Mouse (Mus musculus) cerebellum, adult 11 months (tissue): ENCODE measurements around the gene Ccdc6.

Experiments used
- DNase-seq: peaks from one replicate; pipeline ENCODE4 v3.0.0; 2022

Gene Ccdc6

DNA sequence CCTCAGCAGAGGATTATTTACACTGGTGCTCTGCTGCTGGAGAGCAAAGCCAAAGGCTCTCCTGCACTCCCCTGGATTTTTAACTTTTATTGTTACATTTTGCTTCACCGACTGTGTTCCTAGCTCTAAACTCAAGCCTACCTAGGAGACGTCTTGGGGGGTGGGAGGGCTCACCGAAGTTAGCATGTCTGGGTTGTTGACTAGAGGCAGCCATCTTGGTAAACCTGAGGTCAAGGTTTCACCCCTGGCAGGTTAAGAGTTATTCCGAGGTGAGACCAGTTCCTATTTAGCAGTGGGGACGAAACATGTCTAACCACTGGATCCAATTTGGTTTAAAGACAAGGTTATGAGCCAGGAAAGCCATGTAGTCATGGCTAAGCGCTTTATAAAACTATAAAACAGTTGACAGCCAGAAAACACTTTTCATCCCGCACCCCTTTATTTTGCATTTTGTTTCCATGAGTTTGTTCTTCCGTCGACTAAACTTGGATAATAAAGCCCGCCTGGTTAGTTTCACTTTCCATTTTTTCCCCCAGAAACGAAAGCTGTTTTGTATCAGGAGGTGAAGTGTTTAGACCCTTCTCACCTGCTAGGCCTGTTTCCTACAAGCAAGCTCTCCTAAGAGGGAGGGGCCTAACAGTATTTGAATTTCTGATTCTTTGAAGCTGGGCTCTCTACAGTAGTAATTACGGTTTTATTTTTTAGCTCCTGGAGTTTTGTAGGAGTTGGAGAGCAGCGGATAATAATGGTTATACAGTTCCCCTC, 1.2 kb upstream of the Ccdc6 start:
- DNase-seq, result no peak

GRCm38 (mm10) chr10:70097291-70097901, 475 bp downstream of the Ccdc6 start:
- DNase-seq, result peak; percentile 37

DNA sequence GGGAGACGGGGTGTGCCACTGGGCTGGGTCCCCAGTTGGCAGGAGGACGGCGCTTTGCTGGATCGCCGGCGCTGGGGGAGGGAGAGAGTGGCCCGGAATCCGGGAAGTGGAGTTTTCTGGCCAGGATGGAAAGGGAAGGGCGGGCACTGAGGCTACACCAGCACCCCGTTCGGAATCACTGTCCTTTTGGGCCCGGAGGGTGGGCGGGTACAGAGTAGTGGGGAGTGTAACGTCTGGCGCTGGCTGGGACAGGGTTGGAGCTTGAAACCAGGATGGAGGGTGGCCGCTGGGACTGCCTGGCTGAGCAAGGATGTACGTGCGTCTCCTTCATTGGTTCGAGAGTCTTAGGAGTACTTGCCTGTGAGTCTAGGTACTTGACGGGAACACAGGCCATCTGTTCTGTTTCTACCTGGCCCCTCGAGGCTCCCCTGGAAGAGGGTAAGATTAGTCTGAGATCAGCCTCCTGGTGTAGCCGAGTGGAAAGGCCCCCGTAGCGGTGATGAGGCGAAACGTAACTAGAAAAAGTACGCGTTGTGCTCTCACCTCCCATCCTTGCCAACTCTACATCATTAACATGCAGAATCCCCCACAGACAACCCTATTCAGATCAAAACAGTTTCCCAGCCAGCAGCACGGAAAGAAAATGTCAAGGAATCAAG, 1.1 kb downstream of the Ccdc6 start:
- peak; percentile 45 for DNase-seq

- DNase-seq, result no peak
Measured at GRCm38 (mm10) chr10:70098626-70099025, 1.7 kb downstream of the Ccdc6 start.

DNA sequence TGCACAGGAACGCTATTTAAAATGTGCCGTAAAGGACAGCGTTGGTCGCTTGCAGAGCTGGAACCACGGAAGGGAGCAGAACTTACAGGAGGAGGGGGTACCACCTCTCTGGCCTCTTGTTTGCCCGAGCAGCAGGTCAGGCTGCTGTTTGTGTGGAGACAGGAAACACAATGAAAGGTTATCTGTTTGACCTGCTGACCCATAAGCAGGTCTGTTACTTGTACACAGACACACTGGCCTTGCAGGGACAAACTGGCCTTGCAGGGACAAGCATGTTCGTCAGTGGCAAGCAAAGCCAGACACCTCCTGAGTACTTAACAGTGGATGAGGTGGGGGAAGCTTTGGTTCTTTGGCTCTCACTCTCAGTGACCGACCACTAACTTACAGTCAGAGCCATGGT, 2.1 kb downstream of the Ccdc6 start:
- no peak for DNase-seq

- no peak for DNase-seq
Measured at GRCm38 (mm10) chr10:70102086-70102485, 5.2 kb downstream of the Ccdc6 start.

DNA sequence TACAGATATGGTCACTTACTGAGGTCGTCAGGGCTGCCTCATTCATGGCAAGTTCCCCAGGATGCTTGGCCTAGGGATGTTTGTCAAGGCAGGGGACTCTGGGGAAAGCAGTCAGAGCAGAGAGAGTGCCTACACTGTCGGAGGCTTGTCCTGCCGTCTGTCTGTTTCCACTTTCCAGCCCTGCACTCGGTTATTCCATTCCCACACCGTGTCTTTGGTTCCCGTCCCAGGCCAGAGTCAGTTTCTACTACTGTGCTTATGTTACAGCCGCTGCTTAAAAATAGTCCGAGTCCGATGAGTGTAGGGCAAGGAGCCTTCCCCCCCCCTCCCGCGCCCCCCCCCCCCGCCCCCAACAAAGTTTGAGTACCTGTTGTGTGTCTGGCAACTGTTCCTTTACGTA, 11.1 kb downstream of the Ccdc6 start:
- DNase-seq, result no peak

- no peak for DNase-seq
Measured at GRCm38 (mm10) chr10:70109974-70110373, 13.1 kb downstream of the Ccdc6 start.

DNA sequence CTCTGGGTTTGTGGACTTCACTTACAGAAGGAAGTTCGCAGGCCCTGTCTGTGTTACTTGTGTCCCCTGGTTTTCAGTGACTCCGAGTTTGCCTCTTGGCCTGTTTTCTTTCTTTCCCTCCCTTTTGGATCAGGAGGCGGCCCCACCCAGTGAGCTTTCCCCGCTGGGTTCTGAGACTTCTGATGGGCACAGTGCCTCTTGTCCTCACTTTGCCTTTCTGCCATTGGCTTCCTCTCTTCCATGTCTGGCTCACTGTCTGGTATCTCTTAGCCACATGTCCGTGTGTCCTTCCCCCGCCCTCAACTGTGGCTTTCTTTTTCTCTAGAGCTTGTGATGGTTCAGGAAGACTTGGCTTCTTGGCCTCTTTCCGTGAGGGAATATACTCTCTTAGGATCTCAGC, 13.9 kb downstream of the Ccdc6 start:
- no peak for DNase-seq

DNA sequence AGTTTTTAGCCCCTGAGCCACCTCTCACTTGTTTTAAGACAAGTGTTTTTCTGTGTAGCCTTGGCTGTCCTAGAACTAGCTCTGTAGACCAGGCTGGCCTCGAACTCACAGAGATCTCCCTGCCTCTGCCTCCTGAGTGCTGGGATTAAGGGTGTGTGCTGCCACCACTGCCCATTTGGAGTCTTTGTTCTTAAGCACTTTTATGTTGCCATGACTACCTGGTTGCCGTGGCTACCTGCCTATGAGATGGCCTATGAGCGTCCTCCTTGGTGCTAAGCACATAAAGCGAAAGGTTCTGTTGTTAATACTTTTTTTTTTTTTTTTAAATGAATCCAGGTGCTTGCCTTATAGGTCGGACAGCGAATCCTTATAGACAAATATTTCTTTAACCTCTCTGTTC, 14.7 kb downstream of the Ccdc6 start:
- DNase-seq, result no peak

GRCm38 (mm10) chr10:70114048-70114635, 17.2 kb downstream of the Ccdc6 start:
- DNase-seq, result no peak

DNA sequence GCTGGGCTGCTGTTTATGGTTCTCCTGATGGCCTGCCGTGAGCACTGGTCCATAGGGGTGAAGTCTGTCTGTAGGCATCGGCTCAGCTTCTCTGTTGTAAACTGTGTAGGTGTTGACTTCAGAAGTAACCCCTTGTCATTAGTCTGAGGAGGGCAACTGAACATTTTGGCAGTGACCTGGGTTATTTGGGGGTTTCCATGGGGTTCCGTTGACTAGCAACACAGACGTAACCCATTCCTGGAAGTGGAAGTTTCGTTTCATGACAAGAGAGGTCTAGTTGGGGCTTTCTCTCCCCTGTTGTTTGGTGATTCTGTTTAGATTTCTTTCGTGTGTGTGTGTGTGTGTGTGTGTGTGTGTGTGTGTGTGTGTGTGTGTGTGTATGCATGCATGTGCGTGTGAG, 19.5 kb downstream of the Ccdc6 start:
- DNase-seq, result no peak

DNA sequence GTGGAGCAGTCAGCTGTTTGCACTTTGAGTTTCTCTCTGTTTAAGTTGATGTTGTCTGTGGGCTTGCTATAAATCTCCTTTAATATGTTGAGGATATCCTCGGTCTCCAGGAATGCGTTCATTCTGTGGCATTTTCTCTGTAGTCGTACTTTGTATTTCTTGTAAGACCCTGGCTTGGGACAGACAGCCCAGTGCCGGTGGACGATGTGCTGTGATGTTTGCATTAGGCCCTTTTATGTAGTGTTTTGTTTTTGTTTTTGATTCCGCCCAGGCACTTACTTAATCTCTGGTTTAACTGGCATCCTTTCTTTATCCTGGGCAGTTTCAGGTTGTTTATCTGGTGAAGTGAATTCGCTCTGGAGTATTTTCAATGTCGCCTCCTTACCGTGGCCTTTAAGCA, 22.5 kb downstream of the Ccdc6 start:
- DNase-seq, result no peak

DNA sequence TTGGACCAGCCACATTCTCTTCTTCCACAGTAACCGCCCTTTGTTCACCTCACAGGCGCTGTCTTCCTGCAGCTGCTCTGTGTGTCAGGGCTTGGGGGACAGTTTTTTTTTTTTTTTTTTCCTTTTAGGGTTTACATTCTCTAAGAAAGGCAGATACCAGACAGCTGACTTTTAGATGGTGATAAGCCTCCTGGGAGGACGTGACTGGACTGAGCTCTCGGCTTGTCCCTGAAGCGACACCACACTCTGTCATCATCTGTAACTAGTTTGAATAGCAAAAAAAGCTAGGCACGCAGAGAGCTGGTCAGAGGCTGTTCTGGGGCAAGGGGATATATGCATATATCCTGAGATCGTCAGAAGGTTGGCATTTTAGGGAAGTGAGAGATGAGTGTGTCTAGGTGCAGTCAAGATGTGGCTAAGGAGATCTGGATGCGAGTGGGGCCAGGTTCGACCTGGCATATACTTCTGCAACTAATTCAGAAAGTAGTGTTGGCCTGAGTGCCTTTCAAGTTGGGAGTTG, 23.0 kb downstream of the Ccdc6 start:
- DNase-seq, result no peak

GRCm38 (mm10) chr10:70120671-70121405, 23.9 kb downstream of the Ccdc6 start:
- DNase-seq, result peak; percentile 24

DNA sequence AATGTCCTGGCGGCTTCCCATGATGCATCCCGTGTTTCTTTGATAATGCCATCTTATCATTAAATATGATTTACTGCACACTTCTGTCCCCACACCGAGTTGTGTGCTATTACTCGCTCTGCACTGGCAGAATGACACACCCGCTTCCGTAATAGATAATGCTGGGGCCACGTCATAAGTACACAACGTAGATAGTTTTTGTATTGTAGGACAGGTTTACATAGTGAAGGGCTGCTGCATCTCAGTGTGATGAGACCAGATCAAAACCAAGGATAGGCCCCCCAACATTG, 24.4 kb downstream of the Ccdc6 start:
- no peak for DNase-seq

- DNase-seq, result no peak
Measured at GRCm38 (mm10) chr10:70123454-70123853, 26.5 kb downstream of the Ccdc6 start.

DNA sequence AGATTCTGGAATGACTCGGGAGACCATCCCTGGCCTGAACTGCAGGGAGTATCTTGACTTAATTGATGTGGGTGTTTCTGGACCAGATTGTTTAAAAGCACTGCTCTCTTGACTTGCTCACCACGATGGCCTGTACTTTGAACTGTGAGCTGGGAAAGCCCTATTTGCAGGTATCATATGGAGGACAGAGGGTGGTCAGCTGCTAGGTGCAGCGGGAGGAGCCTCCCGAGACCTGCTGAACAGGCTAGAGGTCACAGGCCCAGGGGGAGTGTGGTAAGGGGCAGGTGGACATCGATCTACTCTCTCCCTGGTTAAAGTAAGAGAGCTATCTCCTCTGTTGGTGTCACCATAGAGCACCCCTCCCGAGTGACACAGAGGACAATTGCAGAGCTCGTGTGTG, 28.6 kb downstream of the Ccdc6 start:
- no peak for DNase-seq

DNA sequence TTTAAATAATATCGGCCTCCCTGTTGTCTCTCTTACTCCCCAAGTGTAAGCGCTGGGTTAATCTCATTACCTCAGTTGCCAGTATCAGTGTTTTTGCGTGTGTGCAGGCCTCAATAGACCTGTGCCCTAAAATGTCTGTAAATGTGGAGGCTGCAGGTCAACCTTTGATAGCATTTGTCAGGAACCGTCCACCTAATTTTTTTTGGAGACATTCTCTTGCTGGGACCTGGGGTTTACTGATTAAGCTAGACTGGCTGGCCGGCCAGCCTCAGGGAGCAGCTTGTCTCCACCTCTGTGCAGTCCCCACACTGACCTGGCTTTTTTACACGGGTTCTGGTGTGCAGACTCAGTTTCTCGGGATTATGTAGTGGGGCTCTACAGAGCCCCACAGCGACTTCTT, 30.4 kb downstream of the Ccdc6 start:
- no peak for DNase-seq

GRCm38 (mm10) chr10:70128408-70128807, 31.5 kb downstream of the Ccdc6 start:
- DNase-seq, result no peak

- no peak for DNase-seq
Measured at GRCm38 (mm10) chr10:70132087-70132560, 35.2 kb downstream of the Ccdc6 start.

DNA sequence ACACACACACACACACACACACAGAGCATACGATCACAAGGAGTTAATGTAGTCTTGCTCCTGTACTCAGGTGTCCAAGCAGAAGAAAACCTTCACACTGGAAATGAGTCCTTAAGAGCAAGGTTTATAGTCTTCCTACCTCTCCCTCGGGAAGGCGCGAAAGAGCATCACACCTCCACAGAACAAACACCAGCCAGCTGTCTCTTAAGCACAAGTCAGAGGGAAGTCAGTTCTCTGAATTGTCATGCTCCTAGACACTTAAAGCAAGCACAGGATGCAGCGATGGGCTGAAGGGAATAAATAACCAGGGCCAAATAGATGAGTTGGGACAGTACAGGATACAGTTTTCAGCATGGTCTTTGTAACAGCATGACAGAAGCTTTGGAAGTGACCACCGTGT, 35.8 kb downstream of the Ccdc6 start:
- DNase-seq, result no peak

DNA sequence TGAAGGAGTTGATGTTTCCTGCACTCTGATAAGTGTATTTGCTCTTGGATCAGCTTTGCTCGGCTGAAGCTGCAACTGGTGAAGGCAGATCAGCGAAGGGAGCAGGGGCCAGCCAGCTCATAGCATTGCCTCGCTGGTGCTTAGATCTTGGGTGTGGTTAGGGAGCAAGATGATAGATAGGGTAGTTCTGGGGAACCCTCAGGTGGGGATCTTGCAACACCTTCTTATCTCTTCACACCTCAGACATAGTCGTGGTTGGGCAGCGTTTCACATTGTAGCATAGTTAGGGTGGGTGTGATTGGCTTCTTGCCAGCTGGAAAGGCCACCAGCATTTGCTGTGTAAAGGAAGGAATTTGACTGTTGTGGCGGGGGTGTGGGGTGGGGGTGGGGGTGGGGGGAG, 36.3 kb downstream of the Ccdc6 start:
- no peak for DNase-seq
